Mouse (Mus musculus): Measurements from ENCODE around the gene Aplp1. TPM values are rescaled to one million over a fixed set of nuclear protein-coding genes. Genes with fewer than 3 reads are reported as not detected.

Aplp1 gene
- polyA plus RNA-seq (2015; fragmentation: Illumina TruSeq; extraction: RNeasy Lipid Tissue Mini Kit (QIAGEN cat#74804); ENCODE audit: insufficient read depth, low read depth, low replicate concordance) = 34.1 TPM

DNA sequence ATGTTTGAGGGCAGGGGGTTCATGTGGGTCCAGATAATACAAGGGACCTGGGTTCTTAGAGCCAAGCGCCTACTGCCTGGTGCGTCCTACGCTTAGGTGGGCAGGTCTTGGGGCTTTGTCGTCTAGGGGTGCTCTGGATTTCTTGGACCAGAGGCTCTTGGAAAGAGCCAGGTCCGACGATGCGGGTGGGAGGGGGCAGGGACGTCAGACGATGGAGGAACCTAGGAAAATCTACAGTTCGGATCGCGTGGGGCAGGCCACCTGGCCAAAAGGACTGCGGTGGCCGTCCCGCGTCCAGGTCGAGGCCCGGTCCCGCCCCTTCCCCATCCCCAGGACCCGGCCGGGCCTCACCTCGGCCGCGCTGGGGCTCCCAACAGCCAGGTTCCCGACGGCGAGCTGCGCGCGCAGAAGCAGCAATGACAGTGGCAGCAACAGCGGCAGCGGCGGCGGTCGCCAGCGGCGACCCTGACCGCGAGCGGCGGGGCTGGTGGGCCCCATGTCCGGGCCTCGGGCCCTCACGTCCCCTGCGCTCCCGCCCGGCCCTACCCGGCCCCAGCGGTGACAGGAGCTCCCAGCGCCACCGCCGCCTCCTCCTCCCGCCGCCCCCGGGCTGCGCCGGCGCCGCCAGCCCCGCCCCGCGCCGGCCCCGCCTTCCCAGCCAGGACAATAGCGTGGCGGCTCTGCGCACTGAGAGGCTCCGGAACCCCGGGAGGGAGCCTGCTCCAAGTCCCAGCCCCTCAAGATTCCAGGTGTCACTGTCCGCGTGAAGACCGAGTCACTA is at the start of gene Aplp1:
TSS of gene Aplp1 (minus strand) at position 565 of the 781 bp plus-strand sequence.

GRCm38 (mm10) chr7:30493401-30493931 is 48.1 kb upstream of the Aplp1 start, which contains the start of gene Prodh2:
Gene Prodh2 (plus strand): TSS chr7:30493622.

GRCm38 (mm10) chr7:30457629-30458330 is 12.4 kb upstream of the Aplp1 start, which contains the start of the genes Kirrel2 and Nphs1:
Gene Kirrel2 (minus strand): TSS chr7:30457690.
Gene Nphs1 (plus strand): TSS chr7:30458315.

DNA sequence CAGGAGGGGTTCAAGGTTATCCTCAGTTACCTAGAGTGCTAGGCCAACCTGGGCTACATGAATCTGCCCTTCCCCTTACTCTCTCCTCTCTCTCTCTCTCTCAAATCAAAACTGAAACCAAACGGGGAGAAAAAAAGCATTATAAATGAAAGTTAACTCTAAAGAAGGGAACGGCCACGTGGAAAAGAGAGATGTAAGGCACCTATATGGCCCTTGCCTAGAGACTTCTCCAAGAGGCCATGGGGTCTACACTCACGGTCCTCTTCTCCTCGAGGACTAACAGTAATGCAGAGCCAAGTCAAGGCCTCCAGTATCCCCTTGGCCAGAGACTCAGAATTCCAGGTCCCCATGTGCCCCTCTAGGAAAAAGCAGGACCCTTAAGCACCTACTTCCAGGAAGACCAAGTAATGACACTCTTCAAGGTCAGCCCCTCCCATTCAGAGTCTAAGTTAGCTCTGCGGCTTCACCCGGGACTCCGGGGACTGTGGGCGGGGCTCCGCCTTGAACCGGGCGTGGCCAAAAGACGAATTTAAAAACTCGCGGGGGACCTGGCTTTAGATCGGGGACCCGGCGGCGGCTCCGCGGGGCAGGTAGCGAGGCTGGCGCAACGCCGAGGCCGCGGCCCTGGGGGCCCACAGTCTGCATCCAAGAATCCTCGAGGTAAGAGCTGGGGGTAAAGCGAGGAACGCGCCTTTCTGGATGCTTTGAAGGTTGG is 24.0 kb downstream of the Aplp1 start, which contains the start of gene Nfkbid:
TSS of gene Nfkbid (plus strand) at position 558 of the 715 bp plus-strand sequence.

GRCm38 (mm10) chr7:30419561-30420499 is 25.5 kb downstream of the Aplp1 start, which contains the start of gene Hcst:
Gene Hcst (minus strand): TSS chr7:30419854.

DNA sequence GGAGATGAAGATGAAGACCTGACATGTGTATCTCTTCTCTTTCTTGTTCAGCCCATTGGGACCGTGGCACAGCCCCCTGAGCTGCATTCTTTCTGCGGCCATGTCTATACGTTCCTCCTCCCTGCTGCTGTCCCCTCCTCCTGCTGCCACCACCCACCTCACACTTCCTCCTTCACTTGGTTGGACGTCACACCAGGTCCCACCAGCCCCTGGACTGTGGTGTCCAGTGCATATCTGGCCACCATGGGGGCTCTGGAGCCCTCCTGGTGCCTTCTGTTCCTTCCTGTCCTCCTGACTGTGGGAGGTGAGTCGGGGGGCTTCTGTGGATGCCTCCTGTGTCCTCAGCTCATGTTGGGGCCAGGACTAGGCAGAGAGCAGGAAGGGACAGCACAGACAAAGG is 31.7 kb downstream of the Aplp1 start, which contains the start of gene Tyrobp:
TSS of gene Tyrobp (plus strand) at position 165 of the 400 bp plus-strand sequence.

Other genes with a start within 250 kb of the Aplp1 start
- 105 TPM for gene Capns1, start 246.7 kb downstream of the Aplp1 start, polyA plus RNA-seq (2015; fragmentation: Illumina TruSeq; extraction: RNeasy Lipid Tissue Mini Kit (QIAGEN cat#74804); ENCODE audit: insufficient read depth, low read depth, low replicate concordance)
- gene Polr2i, start 213.6 kb downstream of the Aplp1 start, polyA plus RNA-seq (2015; fragmentation: Illumina TruSeq; extraction: RNeasy Lipid Tissue Mini Kit (QIAGEN cat#74804); ENCODE audit: insufficient read depth, low read depth, low replicate concordance) = 17.6 TPM
- 22.9 TPM for gene Tbcb, start 213.3 kb downstream of the Aplp1 start, polyA plus RNA-seq (2015; fragmentation: Illumina TruSeq; extraction: RNeasy Lipid Tissue Mini Kit (QIAGEN cat#74804); ENCODE audit: insufficient read depth, low read depth, low replicate concordance)
- gene Ovol3, start 209.8 kb downstream of the Aplp1 start, polyA plus RNA-seq (2015; fragmentation: Illumina TruSeq; extraction: RNeasy Lipid Tissue Mini Kit (QIAGEN cat#74804); ENCODE audit: insufficient read depth, low read depth, low replicate concordance) = not detected
- gene Thap8, start 165.4 kb downstream of the Aplp1 start, polyA plus RNA-seq (2015; fragmentation: Illumina TruSeq; extraction: RNeasy Lipid Tissue Mini Kit (QIAGEN cat#74804); ENCODE audit: insufficient read depth, low read depth, low replicate concordance) = not detected
- gene Wdr62, start 165.1 kb downstream of the Aplp1 start, polyA plus RNA-seq (2015; fragmentation: Illumina TruSeq; extraction: RNeasy Lipid Tissue Mini Kit (QIAGEN cat#74804); ENCODE audit: insufficient read depth, low read depth, low replicate concordance) = 1.3 TPM
- gene Clip3, start 153.8 kb downstream of the Aplp1 start, polyA plus RNA-seq (2015; fragmentation: Illumina TruSeq; extraction: RNeasy Lipid Tissue Mini Kit (QIAGEN cat#74804); ENCODE audit: insufficient read depth, low read depth, low replicate concordance) = 6.7 TPM
- 10.9 TPM for gene Alkbh6, start 136.8 kb downstream of the Aplp1 start, polyA plus RNA-seq (2015; fragmentation: Illumina TruSeq; extraction: RNeasy Lipid Tissue Mini Kit (QIAGEN cat#74804); ENCODE audit: insufficient read depth, low read depth, low replicate concordance)
- 122 TPM for gene Syne4, start 130.7 kb downstream of the Aplp1 start, polyA plus RNA-seq (2015; fragmentation: Illumina TruSeq; extraction: RNeasy Lipid Tissue Mini Kit (QIAGEN cat#74804); ENCODE audit: insufficient read depth, low read depth, low replicate concordance)
- gene E130208F15Rik, start 123.8 kb downstream of the Aplp1 start, polyA plus RNA-seq (2015; fragmentation: Illumina TruSeq; extraction: RNeasy Lipid Tissue Mini Kit (QIAGEN cat#74804); ENCODE audit: insufficient read depth, low read depth, low replicate concordance) = not detected
- gene Sdhaf1, start 121.6 kb downstream of the Aplp1 start, polyA plus RNA-seq (2015; fragmentation: Illumina TruSeq; extraction: RNeasy Lipid Tissue Mini Kit (QIAGEN cat#74804); ENCODE audit: insufficient read depth, low read depth, low replicate concordance) = 3.9 TPM
- 2.2 TPM for gene Lrfn3, start 82.8 kb downstream of the Aplp1 start, polyA plus RNA-seq (2015; fragmentation: Illumina TruSeq; extraction: RNeasy Lipid Tissue Mini Kit (QIAGEN cat#74804); ENCODE audit: insufficient read depth, low read depth, low replicate concordance)
- 19.8 TPM for gene Tyrobp, start 31.8 kb downstream of the Aplp1 start, polyA plus RNA-seq (2015; fragmentation: Illumina TruSeq; extraction: RNeasy Lipid Tissue Mini Kit (QIAGEN cat#74804); ENCODE audit: insufficient read depth, low read depth, low replicate concordance)
- gene Hcst, start 25.7 kb downstream of the Aplp1 start, polyA plus RNA-seq (2015; fragmentation: Illumina TruSeq; extraction: RNeasy Lipid Tissue Mini Kit (QIAGEN cat#74804); ENCODE audit: insufficient read depth, low read depth, low replicate concordance) = not detected
- gene Nfkbid, start 23.8 kb downstream of the Aplp1 start, polyA plus RNA-seq (2015; fragmentation: Illumina TruSeq; extraction: RNeasy Lipid Tissue Mini Kit (QIAGEN cat#74804); ENCODE audit: insufficient read depth, low read depth, low replicate concordance) = 0.81 TPM
- 2.1 TPM for gene Kirrel2, start 12.2 kb upstream of the Aplp1 start, polyA plus RNA-seq (2015; fragmentation: Illumina TruSeq; extraction: RNeasy Lipid Tissue Mini Kit (QIAGEN cat#74804); ENCODE audit: insufficient read depth, low read depth, low replicate concordance)
- 42.1 TPM for gene Nphs1, start 12.8 kb upstream of the Aplp1 start, polyA plus RNA-seq (2015; fragmentation: Illumina TruSeq; extraction: RNeasy Lipid Tissue Mini Kit (QIAGEN cat#74804); ENCODE audit: insufficient read depth, low read depth, low replicate concordance)
- not detected for gene Prodh2, start 48.1 kb upstream of the Aplp1 start, polyA plus RNA-seq (2015; fragmentation: Illumina TruSeq; extraction: RNeasy Lipid Tissue Mini Kit (QIAGEN cat#74804); ENCODE audit: insufficient read depth, low read depth, low replicate concordance)
- 2.0 TPM for gene Arhgap33, start 89.5 kb upstream of the Aplp1 start, polyA plus RNA-seq (2015; fragmentation: Illumina TruSeq; extraction: RNeasy Lipid Tissue Mini Kit (QIAGEN cat#74804); ENCODE audit: insufficient read depth, low read depth, low replicate concordance)
- gene Hspb6, start 106.6 kb upstream of the Aplp1 start, polyA plus RNA-seq (2015; fragmentation: Illumina TruSeq; extraction: RNeasy Lipid Tissue Mini Kit (QIAGEN cat#74804); ENCODE audit: insufficient read depth, low read depth, low replicate concordance) = 4.7 TPM
- gene Proser3, start 106.8 kb upstream of the Aplp1 start, polyA plus RNA-seq (2015; fragmentation: Illumina TruSeq; extraction: RNeasy Lipid Tissue Mini Kit (QIAGEN cat#74804); ENCODE audit: insufficient read depth, low read depth, low replicate concordance) = 3.7 TPM
- 63.0 TPM for gene Lin37, start 114.3 kb upstream of the Aplp1 start, polyA plus RNA-seq (2015; fragmentation: Illumina TruSeq; extraction: RNeasy Lipid Tissue Mini Kit (QIAGEN cat#74804); ENCODE audit: insufficient read depth, low read depth, low replicate concordance)
- gene U2af1l4, start 117.8 kb upstream of the Aplp1 start, polyA plus RNA-seq (2015; fragmentation: Illumina TruSeq; extraction: RNeasy Lipid Tissue Mini Kit (QIAGEN cat#74804); ENCODE audit: insufficient read depth, low read depth, low replicate concordance) = 5.9 TPM
- gene Gm49396, start 117.8 kb upstream of the Aplp1 start, polyA plus RNA-seq (2015; fragmentation: Illumina TruSeq; extraction: RNeasy Lipid Tissue Mini Kit (QIAGEN cat#74804); ENCODE audit: insufficient read depth, low read depth, low replicate concordance) = 6.8 TPM
- 57.9 TPM for gene Psenen, start 118.1 kb upstream of the Aplp1 start, polyA plus RNA-seq (2015; fragmentation: Illumina TruSeq; extraction: RNeasy Lipid Tissue Mini Kit (QIAGEN cat#74804); ENCODE audit: insufficient read depth, low read depth, low replicate concordance)
- gene Igflr1, start 119.9 kb upstream of the Aplp1 start, polyA plus RNA-seq (2015; fragmentation: Illumina TruSeq; extraction: RNeasy Lipid Tissue Mini Kit (QIAGEN cat#74804); ENCODE audit: insufficient read depth, low read depth, low replicate concordance) = 8.7 TPM
- gene Kmt2b, start 143.2 kb upstream of the Aplp1 start, polyA plus RNA-seq (2015; fragmentation: Illumina TruSeq; extraction: RNeasy Lipid Tissue Mini Kit (QIAGEN cat#74804); ENCODE audit: insufficient read depth, low read depth, low replicate concordance) = 13.3 TPM
- gene Zbtb32, start 153.4 kb upstream of the Aplp1 start, polyA plus RNA-seq (2015; fragmentation: Illumina TruSeq; extraction: RNeasy Lipid Tissue Mini Kit (QIAGEN cat#74804); ENCODE audit: insufficient read depth, low read depth, low replicate concordance) = not detected
- gene Upk1a, start 167.3 kb upstream of the Aplp1 start, polyA plus RNA-seq (2015; fragmentation: Illumina TruSeq; extraction: RNeasy Lipid Tissue Mini Kit (QIAGEN cat#74804); ENCODE audit: insufficient read depth, low read depth, low replicate concordance) = not detected
- gene Cox6b1, start 180.6 kb upstream of the Aplp1 start, polyA plus RNA-seq (2015; fragmentation: Illumina TruSeq; extraction: RNeasy Lipid Tissue Mini Kit (QIAGEN cat#74804); ENCODE audit: insufficient read depth, low read depth, low replicate concordance) = 125 TPM
- not detected for gene Etv2, start 190.3 kb upstream of the Aplp1 start, polyA plus RNA-seq (2015; fragmentation: Illumina TruSeq; extraction: RNeasy Lipid Tissue Mini Kit (QIAGEN cat#74804); ENCODE audit: insufficient read depth, low read depth, low replicate concordance)
- gene Rbm42, start 204.8 kb upstream of the Aplp1 start, polyA plus RNA-seq (2015; fragmentation: Illumina TruSeq; extraction: RNeasy Lipid Tissue Mini Kit (QIAGEN cat#74804); ENCODE audit: insufficient read depth, low read depth, low replicate concordance) = 13.4 TPM
- 5.9 TPM for gene Haus5, start 219.5 kb upstream of the Aplp1 start, polyA plus RNA-seq (2015; fragmentation: Illumina TruSeq; extraction: RNeasy Lipid Tissue Mini Kit (QIAGEN cat#74804); ENCODE audit: insufficient read depth, low read depth, low replicate concordance)
- not detected for gene Pmis2, start 226.1 kb upstream of the Aplp1 start, polyA plus RNA-seq (2015; fragmentation: Illumina TruSeq; extraction: RNeasy Lipid Tissue Mini Kit (QIAGEN cat#74804); ENCODE audit: insufficient read depth, low read depth, low replicate concordance)

Measured in pancreas, adult 10 weeks (tissue).